ENCODE assay signal across 19 mouse cellular contexts in genomic region chr10:97793804-97794203, GRCm38 (mm10).
DNase-seq lines count a peak whose midpoint lies in the region; ATAC-seq and TF ChIP-seq lines count a peak whose summit lies in the region.
"Had no signal": no experiment of that assay in that cellular context is flagged by ENCODE, and none has a peak within 500 bp of the region (broad histone marks: within the 10 kb centered on the region; RNA-seq: fewer than 3 reads in every experiment).

No protein-coding gene starts in this region.

- ATAC-seq in stomach, postnatal 0 days (ENCODE audit: low FRiP score, low TSS enrichment) = peak; percentile 83
- ATAC-seq: forebrain, embryonic 14.5 days; intestine, embryonic 15.5 days had no signal

- WGBS in stomach, postnatal 0 days = 57% methylated on average over 2 of the region's 2 CpGs
- 89% methylated on average over 2 of the region's 2 CpGs for WGBS in hindbrain, embryonic 10.5 days

- no peak overlapping the region for H3K9ac ChIP-seq in stomach, postnatal 0 days (ENCODE audit: low read length)
- H3K9ac ChIP-seq: hindbrain, embryonic 14.5 days; intestine, embryonic 15.5 days had no signal

- no peaks in the 10 kb centered on the region for H3K9me3 ChIP-seq in stomach, postnatal 0 days (ENCODE audit: control insufficient read depth, low read length)
- no peaks in the 10 kb centered on the region for H3K9me3 ChIP-seq in hindbrain, embryonic 10.5 days
- H3K9me3 ChIP-seq: embryonic facial prominence, embryonic 10.5 days; forebrain, embryonic 10.5 days; heart, embryonic 10.5 days; intestine, embryonic 15.5 days had no signal

- no peak overlapping the region for H3K4me2 ChIP-seq in stomach, postnatal 0 days (replicated peaks; ENCODE audit: low read depth)
- H3K4me2 ChIP-seq: hindbrain, embryonic 14.5 days; intestine, embryonic 15.5 days had no signal

- no peaks in the 10 kb centered on the region for H3K36me3 ChIP-seq in stomach, postnatal 0 days (ENCODE audit: control insufficient read depth, insufficient read depth, low read length)
- no peaks in the 10 kb centered on the region for H3K36me3 ChIP-seq in hindbrain, embryonic 10.5 days
- H3K36me3 ChIP-seq: embryonic facial prominence, embryonic 10.5 days; forebrain, embryonic 10.5 days; heart, embryonic 10.5 days; intestine, embryonic 15.5 days had no signal

- H3K27me3 ChIP-seq in stomach, postnatal 0 days (ENCODE audit: control insufficient read depth, insufficient read depth, low read length) = no peaks in the 10 kb centered on the region
- no peaks in the 10 kb centered on the region for H3K27me3 ChIP-seq in hindbrain, embryonic 10.5 days (ENCODE audit: insufficient read depth, poor library complexity, severe bottlenecking)
- H3K27me3 ChIP-seq: CH12.LX; intestine, embryonic 15.5 days had no signal

- DNase-seq in right cerebral cortex, adult 18-20 months = peak; percentile 21
- DNase-seq in right cerebral cortex, postnatal 36 days (ENCODE audit: low spot score in 2 of 2) = no peak
- peak; percentile 75 for DNase-seq in NIH3T3 (ENCODE audit: low read depth)
- DNase-seq in stomach, postnatal 0 days (ENCODE audit: low spot score) = no peak
- no peak for DNase-seq in hindbrain, embryonic 10.5 days (ENCODE audit: low spot score)
- no peak for DNase-seq in layer of hippocampus, adult 8-10 months (ENCODE audit: low spot score in 2 of 2)
- DNase-seq: adrenal gland, postnatal 10 days; cerebellum, adult 11-12 months; cerebellum, adult 9-10 months; gastrocnemius, postnatal 10 days; heart, adult 18-20 months; heart, postnatal 14 days had no signal

- no peak for TF ChIP-seq EP300 in stomach, postnatal 0 days (optimal IDR thresholded peaks at IDR 0.05)

- no peak overlapping the region for H3K4me3 ChIP-seq in stomach, postnatal 0 days (ENCODE audit: low read depth, low read length)
- H3K4me3 ChIP-seq in hindbrain, embryonic 10.5 days = no peak overlapping the region
- H3K4me3 ChIP-seq: embryonic facial prominence, embryonic 10.5 days; forebrain, embryonic 10.5 days; heart, embryonic 10.5 days; intestine, embryonic 15.5 days had no signal

- H3K27ac ChIP-seq in stomach, postnatal 0 days (replicated peaks) = no peak overlapping the region
- no peak overlapping the region for H3K27ac ChIP-seq in hindbrain, embryonic 10.5 days
- H3K27ac ChIP-seq: embryonic facial prominence, embryonic 10.5 days; forebrain, embryonic 10.5 days; heart, embryonic 10.5 days; hindbrain, embryonic 14.5 days; intestine, embryonic 15.5 days had no signal

- TF ChIP-seq CTCF in stomach, postnatal 0 days (IDR thresholded peaks at IDR 0.05; ENCODE audit: low read depth) = no peak

- no peaks in the 10 kb centered on the region for H3K4me1 ChIP-seq in stomach, postnatal 0 days (replicated peaks; ENCODE audit: control insufficient read depth, insufficient read depth)
- H3K4me1 ChIP-seq in hindbrain, embryonic 10.5 days (replicated peaks) = no peaks in the 10 kb centered on the region; the same call in 1 of the 2 replicates
- H3K4me1 ChIP-seq: embryonic facial prominence, embryonic 10.5 days; forebrain, embryonic 10.5 days; heart, embryonic 10.5 days; intestine, embryonic 15.5 days had no signal

Comparison
In these comparisons a context has a peak if more than half of its experiments do, and no peak if none do; other contexts are left out.
1. DNase-seq: peak in right cerebral cortex, adult 18-20 months (single experiment) and NIH3T3 (single experiment); none in right cerebral cortex, postnatal 36 days (0 of 2), stomach, postnatal 0 days (single experiment), hindbrain, embryonic 10.5 days (single experiment) and layer of hippocampus, adult 8-10 months (0 of 2).